Mouse (Mus musculus): ENCODE data around the gene Dnajb1. TPM values are rescaled to one million over a fixed set of nuclear protein-coding genes. Genes with fewer than 3 reads are reported as not detected.

Gene Dnajb1
- total and polyA plus RNA-seq, 2 experiments: 8.3 to 18.2 TPM

GRCm38 (mm10) chr8:83596369-83596768 lies 11.6 kb upstream of the Dnajb1 start:
- Histone ChIP-seq H3K36me3 (ENCODE audit: control insufficient read depth, insufficient read depth, low read length) (no peaks in the 10 kb centered on the region), H3K4me3 (ENCODE audit: insufficient read depth, low read depth, low read length) (no peak overlapping the region), H3K79me2 (ENCODE audit: control insufficient read depth, insufficient read depth, low read length) (peaks cover 9% of the 10 kb centered on the region; the same call in 1 of the 2 replicates), H3K27ac (replicated peaks; ENCODE audit: insufficient read depth, low read depth, low read length) (no peak overlapping the region), H3K9ac (ENCODE audit: low read depth, low read length) (no peak overlapping the region), H3K4me1 (ENCODE audit: control insufficient read depth, insufficient read depth, low read length) (peaks cover 8% of the 10 kb centered on the region), H3K27me3 (ENCODE audit: control insufficient read depth, insufficient read depth, low read length) (no peaks in the 10 kb centered on the region)
- 14% methylated on average over 3 of the region's 3 CpGs for WGBS
- no peak for TF ChIP-seq POLR2A (IDR thresholded peaks at IDR 0.05; ENCODE audit: extremely low read depth, insufficient read depth, low read length)
- DNase-seq (ENCODE audit: extremely low read depth, low read depth, low spot score): peak; percentile 70

DNA sequence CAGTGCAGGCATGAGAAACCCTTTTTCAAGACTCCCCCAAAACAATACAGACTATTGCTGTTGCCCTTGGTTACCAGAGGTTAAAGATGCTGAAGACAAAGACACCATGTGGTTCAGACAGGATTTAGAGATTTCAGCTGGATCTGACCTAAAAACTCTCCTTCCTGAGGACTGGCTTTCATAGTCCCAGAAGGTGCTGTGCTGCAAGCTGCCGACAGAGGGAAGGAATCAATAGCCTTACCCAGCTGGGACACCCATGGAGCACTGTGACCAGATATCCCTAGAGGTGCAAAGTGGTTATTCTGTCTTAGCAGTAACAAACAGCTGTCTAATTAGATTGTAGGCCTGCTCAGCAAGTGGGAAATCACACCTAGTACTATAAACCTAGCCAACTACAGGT lies 9.8 kb upstream of the Dnajb1 start:
- no peak overlapping the region for H3K27ac ChIP-seq (replicated peaks; ENCODE audit: insufficient read depth, low read depth, low read length)
- H3K4me3 ChIP-seq (ENCODE audit: insufficient read depth, low read depth, low read length): no peak overlapping the region
- no peak for DNase-seq (ENCODE audit: extremely low read depth, low read depth, low spot score)
- 0 out of 2 replicates have a peak, but pooled peaks have one; percentile 12 for TF ChIP-seq CTCF (IDR thresholded peaks at IDR 0.05; ENCODE audit: low read depth, low read length)
- TF ChIP-seq POLR2A (IDR thresholded peaks at IDR 0.05; ENCODE audit: extremely low read depth, insufficient read depth, low read length): no peak
- peaks cover 3% of the 10 kb centered on the region; the same call in 1 of the 2 replicates for H3K79me2 ChIP-seq (ENCODE audit: control insufficient read depth, insufficient read depth, low read length)
- no peaks in the 10 kb centered on the region for H3K27me3 ChIP-seq (ENCODE audit: control insufficient read depth, insufficient read depth, low read length)
- H3K36me3 ChIP-seq (ENCODE audit: control insufficient read depth, insufficient read depth, low read length): no peaks in the 10 kb centered on the region
- peaks cover 3% of the 10 kb centered on the region; the same call in 1 of the 2 replicates for H3K4me1 ChIP-seq (ENCODE audit: control insufficient read depth, insufficient read depth, low read length)
- 29% methylated on average over 1 of the region's 1 CpGs for WGBS
- no peak overlapping the region for H3K9ac ChIP-seq (ENCODE audit: low read depth, low read length)

- Histone ChIP-seq H3K27ac (replicated peaks; ENCODE audit: insufficient read depth, low read depth, low read length) (no peak overlapping the region), H3K36me3 (ENCODE audit: control insufficient read depth, insufficient read depth, low read length) (no peaks in the 10 kb centered on the region), H3K9ac (ENCODE audit: low read depth, low read length) (no peak overlapping the region), H3K4me1 (ENCODE audit: control insufficient read depth, insufficient read depth, low read length) (peaks cover 1% of the 10 kb centered on the region; the same call in 1 of the 2 replicates), H3K79me2 (ENCODE audit: control insufficient read depth, insufficient read depth, low read length) (no peaks in the 10 kb centered on the region), H3K27me3 (ENCODE audit: control insufficient read depth, insufficient read depth, low read length) (no peaks in the 10 kb centered on the region), H3K4me3 (ENCODE audit: insufficient read depth, low read depth, low read length) (no peak overlapping the region)
- DNase-seq (ENCODE audit: extremely low read depth, low read depth, low spot score): no peak
- TF ChIP-seq CTCF (IDR thresholded peaks at IDR 0.05; ENCODE audit: low read depth, low read length): no peak
- TF ChIP-seq POLR2A (IDR thresholded peaks at IDR 0.05; ENCODE audit: extremely low read depth, insufficient read depth, low read length): no peak
Observed at GRCm38 (mm10) chr8:83599814-83600213, 8.2 kb upstream of the Dnajb1 start.

- no peak for DNase-seq (ENCODE audit: extremely low read depth, low read depth, low spot score)
- Histone ChIP-seq H3K27me3 (ENCODE audit: control insufficient read depth, insufficient read depth, low read length) (no peaks in the 10 kb centered on the region), H3K4me1 (ENCODE audit: control insufficient read depth, insufficient read depth, low read length) (peaks cover 5% of the 10 kb centered on the region; the same call in 1 of the 2 replicates), H3K4me3 (ENCODE audit: insufficient read depth, low read depth, low read length) (no peak overlapping the region), H3K9ac (ENCODE audit: low read depth, low read length) (no peak overlapping the region), H3K27ac (replicated peaks; ENCODE audit: insufficient read depth, low read depth, low read length) (no peak overlapping the region), H3K36me3 (ENCODE audit: control insufficient read depth, insufficient read depth, low read length) (no peaks in the 10 kb centered on the region), H3K79me2 (ENCODE audit: control insufficient read depth, insufficient read depth, low read length) (no peaks in the 10 kb centered on the region)
- TF ChIP-seq CTCF (IDR thresholded peaks at IDR 0.05; ENCODE audit: low read depth, low read length): no peak
- no peak for TF ChIP-seq POLR2A (IDR thresholded peaks at IDR 0.05; ENCODE audit: extremely low read depth, insufficient read depth, low read length)
- 81% methylated on average over 2 of the region's 2 CpGs for WGBS
Observed at GRCm38 (mm10) chr8:83602650-83603029, 5.4 kb upstream of the Dnajb1 start.

- TF ChIP-seq CTCF (IDR thresholded peaks at IDR 0.05; ENCODE audit: low read depth, low read length) (no peak), POLR2A (IDR thresholded peaks at IDR 0.05; ENCODE audit: extremely low read depth, insufficient read depth, low read length) (no peak)
- peak overlapping the region; percentile 90 for H3K27ac ChIP-seq (replicated peaks; ENCODE audit: insufficient read depth, low read depth, low read length)
- peaks cover 8% of the 10 kb centered on the region; the same call in 1 of the 2 replicates for H3K79me2 ChIP-seq (ENCODE audit: control insufficient read depth, insufficient read depth, low read length)
- no peaks in the 10 kb centered on the region for H3K27me3 ChIP-seq (ENCODE audit: control insufficient read depth, insufficient read depth, low read length)
- peak; percentile 59 for DNase-seq (ENCODE audit: extremely low read depth, low read depth, low spot score)
- H3K4me1 ChIP-seq (ENCODE audit: control insufficient read depth, insufficient read depth, low read length): peaks cover 13% of the 10 kb centered on the region
- under 1% methylated on average over 51 of the region's 51 CpGs for WGBS
- H3K36me3 ChIP-seq (ENCODE audit: control insufficient read depth, insufficient read depth, low read length): peaks cover 21% of the 10 kb centered on the region
- H3K9ac ChIP-seq (ENCODE audit: low read depth, low read length): peak overlapping the region; percentile 95
- peak overlapping the region; percentile 89 for H3K4me3 ChIP-seq (ENCODE audit: insufficient read depth, low read depth, low read length)
Observed at GRCm38 (mm10) chr8:83608398-83608829, 421 bp downstream of the Dnajb1 start.

DNA sequence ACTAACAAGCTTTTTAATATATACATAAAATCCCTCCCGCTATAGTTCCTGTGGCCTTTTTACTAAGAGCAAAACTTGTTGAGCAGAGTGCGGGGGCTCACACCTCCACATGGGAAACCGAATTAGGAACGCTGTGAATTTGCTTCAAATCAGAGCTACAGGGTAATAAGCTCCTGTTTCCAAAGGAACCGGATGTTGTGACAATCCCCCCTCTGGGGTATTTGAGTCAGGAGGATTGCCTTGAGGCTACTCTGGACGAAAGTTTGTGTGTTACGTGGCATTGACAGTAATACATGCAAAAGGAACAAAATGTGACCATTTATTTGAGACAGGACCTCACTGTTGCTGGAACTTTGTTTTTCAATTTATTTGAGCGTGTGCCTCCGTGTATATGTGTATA lies 1.1 kb downstream of the Dnajb1 start:
- peaks cover 21% of the 10 kb centered on the region for H3K36me3 ChIP-seq (ENCODE audit: control insufficient read depth, insufficient read depth, low read length)
- TF ChIP-seq POLR2A (IDR thresholded peaks at IDR 0.05; ENCODE audit: extremely low read depth, insufficient read depth, low read length) (no peak), CTCF (IDR thresholded peaks at IDR 0.05; ENCODE audit: low read depth, low read length) (no peak)
- H3K9ac ChIP-seq (ENCODE audit: low read depth, low read length): peak overlapping the region; percentile 15; the same call in 1 of the 2 replicates
- WGBS: 18% methylated on average over 9 of the region's 9 CpGs
- no peak overlapping the region for H3K27ac ChIP-seq (replicated peaks; ENCODE audit: insufficient read depth, low read depth, low read length)
- H3K4me1 ChIP-seq (ENCODE audit: control insufficient read depth, insufficient read depth, low read length): peaks cover 13% of the 10 kb centered on the region
- DNase-seq (ENCODE audit: extremely low read depth, low read depth, low spot score): no peak
- H3K79me2 ChIP-seq (ENCODE audit: control insufficient read depth, insufficient read depth, low read length): peaks cover 8% of the 10 kb centered on the region; the same call in 1 of the 2 replicates
- H3K4me3 ChIP-seq (ENCODE audit: insufficient read depth, low read depth, low read length): peak overlapping the region; percentile 89
- no peaks in the 10 kb centered on the region for H3K27me3 ChIP-seq (ENCODE audit: control insufficient read depth, insufficient read depth, low read length)

Measured in liver, adult 2 months (tissue).